Mouse (Mus musculus): ENCODE data around the gene Ncapg2. TPM values are rescaled to one million over a fixed set of nuclear protein-coding genes. Genes with fewer than 3 reads are reported as not detected.

Ncapg2 gene
- polyA plus RNA-seq, 1 experiment from 2014 or later: 8.1 TPM

DNA sequence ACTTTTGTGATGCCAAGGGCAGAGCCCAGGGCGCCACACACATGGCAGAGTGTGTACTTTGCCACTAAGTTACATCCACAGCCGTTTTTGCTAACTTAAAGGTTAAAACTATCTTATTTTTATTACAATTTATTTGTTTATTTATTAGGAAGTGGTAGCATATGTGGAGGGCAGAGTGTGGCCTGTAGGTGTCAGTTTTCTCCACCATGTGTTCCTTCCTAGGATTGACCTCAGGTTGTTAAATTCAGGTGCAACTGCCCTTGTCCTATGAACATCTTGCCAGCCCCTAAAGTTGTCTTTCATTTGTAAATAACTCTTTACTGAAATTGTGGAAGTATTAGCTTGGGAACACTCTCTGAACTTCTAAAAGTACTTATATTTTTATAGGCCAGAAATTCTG lies 20.2 kb downstream of the Ncapg2 start:
- H3K9ac ChIP-seq: no peak overlapping the region
- H3K4me3 ChIP-seq (replicated peaks; ENCODE audit: low read length): no peak overlapping the region
- no peak for ATAC-seq (ENCODE audit: low FRiP score)
- H3K36me3 ChIP-seq (replicated peaks; ENCODE audit: control insufficient read depth, insufficient read depth): peaks cover 20% of the 10 kb centered on the region
- H3K4me1 ChIP-seq (replicated peaks; ENCODE audit: control insufficient read depth, insufficient read depth, low read length): no peaks in the 10 kb centered on the region
- H3K4me2 ChIP-seq (replicated peaks): no peak overlapping the region
- no peaks in the 10 kb centered on the region for H3K9me3 ChIP-seq (ENCODE audit: control insufficient read depth, low read length)
- H3K27me3 ChIP-seq (ENCODE audit: control insufficient read depth, insufficient read depth, low read length): no peaks in the 10 kb centered on the region
- 95% methylated on average over 2 of the region's 2 CpGs for WGBS
- no peak for DNase-seq (ENCODE audit: low spot score)
- no peak overlapping the region for H3K27ac ChIP-seq

DNA sequence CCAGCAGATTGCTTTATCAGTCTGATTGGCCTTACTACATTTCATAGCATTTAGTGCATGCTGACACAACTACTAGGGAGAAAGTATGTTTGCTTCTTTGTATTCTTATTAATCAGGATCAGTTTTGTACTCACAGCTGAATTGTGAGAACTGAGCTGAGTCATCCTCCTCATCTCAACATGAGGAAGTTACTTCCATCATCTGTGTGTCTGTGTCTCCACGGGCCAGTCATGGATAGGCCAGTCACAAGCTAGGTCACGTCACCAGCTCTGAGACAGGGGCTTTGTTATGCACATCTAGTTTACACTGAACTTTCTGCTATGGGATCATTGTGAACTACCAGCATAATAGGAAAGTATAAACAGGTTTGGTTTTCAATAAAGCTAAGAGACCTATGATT lies 28.5 kb downstream of the Ncapg2 start:
- Histone ChIP-seq H3K4me2 (replicated peaks) (no peak overlapping the region), H3K27ac (no peak overlapping the region), H3K36me3 (replicated peaks; ENCODE audit: control insufficient read depth, insufficient read depth) (peaks cover 20% of the 10 kb centered on the region), H3K4me3 (replicated peaks; ENCODE audit: low read length) (no peak overlapping the region), H3K9ac (no peak overlapping the region), H3K9me3 (ENCODE audit: control insufficient read depth, low read length) (no peaks in the 10 kb centered on the region), H3K27me3 (ENCODE audit: control insufficient read depth, insufficient read depth, low read length) (no peaks in the 10 kb centered on the region), H3K4me1 (replicated peaks; ENCODE audit: control insufficient read depth, insufficient read depth, low read length) (no peaks in the 10 kb centered on the region)
- WGBS: 85% methylated on average over 2 of the region's 2 CpGs
- DNase-seq (ENCODE audit: low spot score) (no peak), ATAC-seq (ENCODE audit: low FRiP score) (no peak)

DNA sequence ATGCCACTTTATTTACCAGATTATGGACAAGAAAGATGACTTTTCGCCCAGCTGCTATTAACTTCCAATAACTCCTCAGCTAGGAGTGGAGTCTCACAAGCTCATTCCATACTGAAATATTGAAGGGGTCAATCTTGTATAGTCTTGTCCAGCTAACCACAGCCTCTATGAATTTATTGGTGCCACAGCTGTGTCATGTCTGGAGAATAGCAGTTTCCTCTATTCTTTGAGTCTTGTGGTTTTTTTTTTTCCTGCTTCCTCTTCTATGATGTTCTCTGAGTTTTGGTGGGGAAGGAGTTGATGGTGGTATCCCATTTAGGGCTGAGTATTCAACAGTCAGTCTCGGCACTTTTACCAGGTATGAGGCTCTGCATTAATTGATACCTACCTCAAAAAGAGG lies 30.0 kb downstream of the Ncapg2 start:
- Histone ChIP-seq H3K4me2 (replicated peaks) (no peak overlapping the region), H3K27ac (no peak overlapping the region), H3K27me3 (ENCODE audit: control insufficient read depth, insufficient read depth, low read length) (no peaks in the 10 kb centered on the region), H3K4me1 (replicated peaks; ENCODE audit: control insufficient read depth, insufficient read depth, low read length) (no peaks in the 10 kb centered on the region), H3K4me3 (replicated peaks; ENCODE audit: low read length) (no peak overlapping the region), H3K9me3 (ENCODE audit: control insufficient read depth, low read length) (no peaks in the 10 kb centered on the region), H3K9ac (no peak overlapping the region), H3K36me3 (replicated peaks; ENCODE audit: control insufficient read depth, insufficient read depth) (peaks cover 19% of the 10 kb centered on the region)
- WGBS: 96% methylated on average over 2 of the region's 2 CpGs
- DNase-seq (ENCODE audit: low spot score): no peak
- no peak for ATAC-seq (ENCODE audit: low FRiP score)

DNA sequence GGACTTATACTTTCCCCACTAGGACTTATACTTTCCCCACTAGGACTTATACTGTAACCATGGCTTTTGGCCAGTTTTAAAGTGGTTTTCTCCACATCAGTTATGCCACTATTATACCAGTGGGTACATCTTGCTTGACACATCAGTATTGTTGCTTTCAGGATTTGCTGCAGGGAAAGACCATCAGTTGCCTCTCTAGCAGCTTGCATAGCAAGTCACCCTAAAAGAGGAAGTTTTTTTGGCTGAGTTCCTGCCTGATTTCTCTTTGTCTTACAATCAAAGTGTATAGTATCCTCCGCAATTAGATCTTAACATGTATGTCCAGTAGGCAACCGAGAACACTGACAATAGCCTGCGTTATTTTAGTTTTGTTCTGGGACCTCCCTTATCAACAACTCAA lies 30.9 kb downstream of the Ncapg2 start:
- no peak for DNase-seq (ENCODE audit: low spot score)
- no peaks in the 10 kb centered on the region for H3K27me3 ChIP-seq (ENCODE audit: control insufficient read depth, insufficient read depth, low read length)
- 94% methylated on average over 3 of the region's 3 CpGs for WGBS
- no peak overlapping the region for H3K4me2 ChIP-seq (replicated peaks)
- no peaks in the 10 kb centered on the region for H3K9me3 ChIP-seq (ENCODE audit: control insufficient read depth, low read length)
- H3K36me3 ChIP-seq (replicated peaks; ENCODE audit: control insufficient read depth, insufficient read depth): peaks cover 18% of the 10 kb centered on the region
- H3K27ac ChIP-seq: no peak overlapping the region
- ATAC-seq (ENCODE audit: low FRiP score): no peak
- H3K4me3 ChIP-seq (replicated peaks; ENCODE audit: low read length): no peak overlapping the region
- H3K9ac ChIP-seq: no peak overlapping the region
- H3K4me1 ChIP-seq (replicated peaks; ENCODE audit: control insufficient read depth, insufficient read depth, low read length): no peaks in the 10 kb centered on the region

DNA sequence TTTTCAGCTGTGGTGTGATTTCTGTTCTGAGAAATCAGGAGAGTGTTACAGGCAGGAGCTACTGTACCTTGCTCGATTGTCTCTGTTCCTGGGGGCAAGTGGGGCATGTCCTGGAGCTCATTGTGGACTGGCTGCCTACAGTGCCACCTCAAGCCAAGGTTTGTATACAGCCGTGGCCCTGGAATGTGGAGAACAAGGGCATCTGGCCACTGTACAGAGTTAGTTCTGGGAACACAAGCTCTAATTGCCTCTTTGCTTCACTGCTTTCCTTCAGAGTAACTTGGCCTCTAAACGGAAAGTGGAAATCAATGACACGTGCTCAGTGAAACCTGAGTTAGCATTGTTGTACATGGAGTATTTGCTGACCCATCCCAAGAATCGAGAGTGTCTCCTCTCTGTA lies 33.4 kb downstream of the Ncapg2 start:
- Histone ChIP-seq H3K4me3 (replicated peaks; ENCODE audit: low read length) (no peak overlapping the region), H3K4me1 (replicated peaks; ENCODE audit: control insufficient read depth, insufficient read depth, low read length) (no peaks in the 10 kb centered on the region), H3K36me3 (replicated peaks; ENCODE audit: control insufficient read depth, insufficient read depth) (peaks cover 18% of the 10 kb centered on the region), H3K9me3 (ENCODE audit: control insufficient read depth, low read length) (no peaks in the 10 kb centered on the region), H3K9ac (no peak overlapping the region), H3K4me2 (replicated peaks) (no peak overlapping the region), H3K27me3 (ENCODE audit: control insufficient read depth, insufficient read depth, low read length) (no peaks in the 10 kb centered on the region), H3K27ac (no peak overlapping the region)
- DNase-seq (ENCODE audit: low spot score) (no peak), ATAC-seq (ENCODE audit: low FRiP score) (no peak)
- WGBS: 90% methylated on average over 5 of the region's 5 CpGs

DNA sequence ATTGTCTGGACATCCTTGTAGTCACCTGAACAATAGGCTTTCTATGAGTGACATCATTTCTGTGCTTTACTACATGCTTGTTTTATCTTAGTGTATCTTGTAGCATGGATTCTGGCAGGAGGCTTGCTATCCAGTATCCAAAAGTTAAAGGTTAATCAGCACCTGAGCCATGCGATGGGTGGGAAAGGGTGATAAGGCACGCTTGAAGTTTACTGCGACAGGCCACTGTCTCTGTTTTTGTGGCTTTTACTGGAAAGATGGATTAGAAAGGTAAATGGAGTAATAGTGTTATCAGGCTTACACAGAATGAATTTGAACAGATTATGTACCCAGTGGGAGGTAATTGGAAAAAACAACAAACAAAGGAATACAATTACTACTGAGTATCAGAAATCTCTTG lies 37.0 kb downstream of the Ncapg2 start:
- no peaks in the 10 kb centered on the region for H3K4me1 ChIP-seq (replicated peaks; ENCODE audit: control insufficient read depth, insufficient read depth, low read length)
- H3K4me2 ChIP-seq (replicated peaks): no peak overlapping the region
- no peaks in the 10 kb centered on the region for H3K27me3 ChIP-seq (ENCODE audit: control insufficient read depth, insufficient read depth, low read length)
- H3K36me3 ChIP-seq (replicated peaks; ENCODE audit: control insufficient read depth, insufficient read depth): peaks cover 18% of the 10 kb centered on the region
- ATAC-seq (ENCODE audit: low FRiP score) (no peak), DNase-seq (ENCODE audit: low spot score) (no peak)
- WGBS: 92% methylated on average over 3 of the region's 3 CpGs
- H3K9ac ChIP-seq: no peak overlapping the region
- no peaks in the 10 kb centered on the region for H3K9me3 ChIP-seq (ENCODE audit: control insufficient read depth, low read length)
- H3K4me3 ChIP-seq (replicated peaks; ENCODE audit: low read length): no peak overlapping the region
- H3K27ac ChIP-seq: no peak overlapping the region

DNA sequence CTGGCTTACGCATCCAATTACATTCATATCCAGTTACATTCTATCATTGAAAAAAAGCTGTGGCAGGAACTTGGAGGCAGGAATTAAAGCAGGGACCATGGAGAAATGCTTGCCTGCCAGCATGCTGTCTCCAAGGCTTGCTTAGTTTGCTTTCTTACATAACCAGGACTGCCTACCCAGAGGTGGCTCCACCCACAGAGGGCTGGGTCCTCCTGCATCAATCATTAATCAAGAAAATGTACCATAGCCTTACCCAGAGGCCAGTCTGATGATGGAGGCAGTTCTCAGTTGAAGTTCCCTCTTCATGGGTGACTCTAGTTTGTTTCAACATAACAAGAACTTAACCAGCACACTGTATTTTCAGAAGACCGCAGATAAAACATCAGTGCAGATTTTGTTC lies 44.3 kb downstream of the Ncapg2 start:
- Histone ChIP-seq H3K9me3 (ENCODE audit: control insufficient read depth, low read length) (no peaks in the 10 kb centered on the region), H3K4me3 (replicated peaks; ENCODE audit: low read length) (no peak overlapping the region), H3K4me2 (replicated peaks) (no peak overlapping the region), H3K9ac (no peak overlapping the region), H3K4me1 (replicated peaks; ENCODE audit: control insufficient read depth, insufficient read depth, low read length) (no peaks in the 10 kb centered on the region), H3K27me3 (ENCODE audit: control insufficient read depth, insufficient read depth, low read length) (no peaks in the 10 kb centered on the region), H3K27ac (no peak overlapping the region), H3K36me3 (replicated peaks; ENCODE audit: control insufficient read depth, insufficient read depth) (no peaks in the 10 kb centered on the region)
- ATAC-seq (ENCODE audit: low FRiP score) (no peak), DNase-seq (ENCODE audit: low spot score) (peak; percentile 10)
- 91% methylated on average over 2 of the region's 2 CpGs for WGBS

DNA sequence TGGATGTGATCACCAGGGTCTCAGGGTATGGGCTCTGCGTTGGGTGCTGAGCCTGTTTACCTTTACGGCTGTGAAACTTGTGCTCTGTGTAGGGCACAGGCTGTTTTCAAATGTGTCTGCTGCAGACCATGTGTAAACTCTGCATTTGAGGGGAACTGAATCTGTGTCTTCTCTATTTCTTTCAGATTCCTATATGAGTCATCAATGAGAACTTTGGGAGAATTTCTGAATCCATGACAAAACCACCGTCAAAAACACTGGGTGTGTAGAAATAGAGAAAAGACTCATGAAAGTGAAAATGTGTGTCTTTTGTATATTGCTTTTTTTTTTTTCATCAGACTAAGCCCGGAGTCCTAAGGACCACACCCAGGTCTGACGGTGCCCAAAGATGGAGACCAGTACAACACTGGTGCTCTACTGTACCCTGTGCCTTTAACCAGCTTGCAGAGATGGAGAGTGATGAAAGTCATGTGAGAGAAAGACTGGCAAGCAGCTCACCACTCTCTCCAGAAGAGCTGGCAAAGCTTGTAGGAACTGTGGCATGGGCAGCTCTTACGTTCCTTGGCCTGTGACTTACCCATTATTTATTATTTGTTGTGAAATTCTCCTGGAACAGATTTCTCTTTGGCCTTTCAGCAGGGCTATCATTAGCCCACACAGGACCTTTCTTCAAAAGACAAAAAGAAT lies 55.3 kb downstream of the Ncapg2 start:
- no peak for DNase-seq (ENCODE audit: low spot score)
- Histone ChIP-seq H3K36me3 (replicated peaks; ENCODE audit: control insufficient read depth, insufficient read depth) (no peaks in the 10 kb centered on the region), H3K4me3 (replicated peaks; ENCODE audit: low read length) (no peak overlapping the region), H3K4me2 (replicated peaks) (no peak overlapping the region), H3K27ac (no peak overlapping the region), H3K4me1 (replicated peaks; ENCODE audit: control insufficient read depth, insufficient read depth, low read length) (no peaks in the 10 kb centered on the region), H3K27me3 (ENCODE audit: control insufficient read depth, insufficient read depth, low read length) (no peaks in the 10 kb centered on the region), H3K9ac (no peak overlapping the region), H3K9me3 (ENCODE audit: control insufficient read depth, low read length) (no peaks in the 10 kb centered on the region)
- WGBS: 95% methylated on average over 6 of the region's 6 CpGs
- no peak for ATAC-seq (ENCODE audit: low FRiP score)

DNA sequence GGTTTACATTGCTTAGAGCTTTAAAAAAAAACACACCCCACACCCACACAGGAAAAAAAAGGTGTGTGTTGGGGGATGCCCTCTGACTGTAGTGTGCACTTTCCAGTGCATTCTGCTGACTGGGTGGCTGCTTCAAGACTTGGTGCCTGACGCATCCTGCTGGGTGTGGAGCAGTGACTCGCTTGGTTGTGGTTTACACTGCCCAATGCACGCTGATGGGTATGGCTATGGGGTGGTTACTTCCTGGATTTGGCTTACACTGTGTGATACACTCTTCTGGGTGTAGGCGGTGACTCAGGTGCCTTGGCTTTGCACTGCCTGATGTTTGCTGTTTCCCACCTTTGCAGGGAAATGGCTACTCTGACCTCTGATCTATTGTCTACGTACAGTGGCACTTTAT lies 61.8 kb downstream of the Ncapg2 start:
- H3K4me1 ChIP-seq (replicated peaks; ENCODE audit: control insufficient read depth, insufficient read depth, low read length): no peaks in the 10 kb centered on the region
- no peak for ATAC-seq (ENCODE audit: low FRiP score)
- no peaks in the 10 kb centered on the region for H3K36me3 ChIP-seq (replicated peaks; ENCODE audit: control insufficient read depth, insufficient read depth)
- H3K4me3 ChIP-seq (replicated peaks; ENCODE audit: low read length): no peak overlapping the region
- H3K4me2 ChIP-seq (replicated peaks): no peak overlapping the region
- DNase-seq (ENCODE audit: low spot score): no peak
- 96% methylated on average over 5 of the region's 5 CpGs for WGBS
- no peak overlapping the region for H3K9ac ChIP-seq
- no peaks in the 10 kb centered on the region for H3K27me3 ChIP-seq (ENCODE audit: control insufficient read depth, insufficient read depth, low read length)
- H3K9me3 ChIP-seq (ENCODE audit: control insufficient read depth, low read length): no peaks in the 10 kb centered on the region
- H3K27ac ChIP-seq: no peak overlapping the region

DNA sequence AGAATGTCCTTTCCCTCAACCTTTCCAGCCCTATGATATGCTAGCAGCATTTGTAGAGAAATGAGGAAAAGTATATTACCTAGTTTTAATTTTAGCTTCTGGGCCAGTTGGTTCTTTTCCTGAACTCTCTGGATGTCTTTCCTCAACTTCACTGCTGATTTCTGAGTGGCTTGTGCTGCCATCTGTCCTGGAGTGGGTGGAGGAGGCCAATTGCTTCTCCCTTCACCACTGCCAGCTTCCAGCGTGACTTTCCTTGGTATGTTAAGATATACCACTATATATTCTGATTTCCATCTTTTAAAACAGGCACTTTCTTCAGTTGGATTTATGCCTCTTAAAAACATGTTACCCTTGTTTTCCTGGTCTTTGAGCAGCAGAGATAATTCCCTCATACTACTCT lies 63.1 kb downstream of the Ncapg2 start:
- Histone ChIP-seq H3K27ac (no peak overlapping the region), H3K27me3 (ENCODE audit: control insufficient read depth, insufficient read depth, low read length) (no peaks in the 10 kb centered on the region), H3K4me3 (replicated peaks; ENCODE audit: low read length) (no peak overlapping the region), H3K9me3 (ENCODE audit: control insufficient read depth, low read length) (no peaks in the 10 kb centered on the region), H3K9ac (no peak overlapping the region), H3K4me2 (replicated peaks) (no peak overlapping the region), H3K4me1 (replicated peaks; ENCODE audit: control insufficient read depth, insufficient read depth, low read length) (no peaks in the 10 kb centered on the region), H3K36me3 (replicated peaks; ENCODE audit: control insufficient read depth, insufficient read depth) (no peaks in the 10 kb centered on the region)
- ATAC-seq (ENCODE audit: low FRiP score): no peak
- WGBS: 94% methylated on average over 1 of the region's 1 CpGs
- no peak for DNase-seq (ENCODE audit: low spot score)

Measured in hindbrain, embryonic 14.5 days (tissue).